Mouse (Mus musculus) kidney, adult 2 months (tissue): ENCODE results near the gene Tchp. TPM values are rescaled to one million over a fixed set of nuclear protein-coding genes. Genes with fewer than 3 reads are reported as not detected.

Experiments
- DNase-seq: peaks from one replicate; pipeline ENCODE4 v3.0.0; 2021
- H3K27ac ChIP-seq: fragments of 200-500 bp; 2 replicates; pipeline ENCODE4 v1.5.1; 2012; ENCODE audit warnings: low read depth, low read length, control low read depth, inconsistent platforms; ENCODE audit not compliant: insufficient read depth
- H3K27me3 ChIP-seq: fragments of 200-500 bp; replicated peaks from 2 replicates; pipeline ENCODE4 v1.6.1; 2012; ENCODE audit warnings: mild to moderate bottlenecking, moderate library complexity, low read length, inconsistent platforms; ENCODE audit not compliant: control insufficient read depth, insufficient read depth
- H3K36me3 ChIP-seq: fragments of 200-500 bp; 2 replicates; pipeline ENCODE4 v1.6.1; 2012; ENCODE audit warnings: mild to moderate bottlenecking, moderate library complexity, low read length, inconsistent platforms; ENCODE audit not compliant: control insufficient read depth, insufficient read depth
- H3K4me1 ChIP-seq: fragments of 200-500 bp; 2 replicates; pipeline ENCODE4 v1.6.1; 2011; ENCODE audit warnings: low read length; ENCODE audit not compliant: control insufficient read depth, insufficient read depth
- H3K4me3 ChIP-seq: fragments of 200-500 bp; 2 replicates; pipeline ENCODE4 v1.5.1; 2011; ENCODE audit warnings: mild to moderate bottlenecking, low read depth, low read length, control low read depth; ENCODE audit not compliant: insufficient read depth
- CTCF ChIP-seq: fragments of 200-500 bp; conservative IDR thresholded peaks from 2 replicates; pipeline ENCODE4 v1.5.1; 2011; ENCODE audit warnings: low read depth, mild to moderate bottlenecking, control low read depth, low read length, moderate library complexity, mixed read lengths; ENCODE audit not compliant: insufficient read depth, insufficient read length
- POLR2A ChIP-seq: fragments of 200-500 bp; IDR thresholded peaks from one replicate; pipeline ENCODE4 v1.6.1; 2011; ENCODE audit warnings: low read depth, low read length, control low read depth
- whole genome bisulfite sequencing: fragments of 180-500 bp; shearing (Covaris S2); methylation state at CpG from one replicate; pipeline ENCODE4 v1.1.7; 2018; 5-methylcytosine and 5-hydroxymethylcytosine counted together
- polyA plus RNA-seq: library from polyadenylated mRNA; depleted of rRNA; stranded (reverse); fragments of >200 nt; gene quantifications from 2 replicates; pipeline ENCODE4 v1.2.3, GENCODE M21; 2012

Gene Tchp
- polyA plus RNA-seq, 1 experiment: 11.4 TPM

- Histone ChIP-seq H3K27me3 (no peaks in the 10 kb centered on the region), H3K27ac (no peak overlapping the region), H3K4me1 (no peaks in the 10 kb centered on the region), H3K36me3 (peaks cover 4% of the 10 kb centered on the region), H3K4me3 (no peak overlapping the region)
- DNase-seq: no peak
- 71% methylated on average over 10 of the region's 10 CpGs for WGBS
- TF ChIP-seq POLR2A (no peak), CTCF (no peak)
These were observed 22.6 kb downstream of the Tchp start for GRCm38 (mm10) chr5:114730129-114730528.

- H3K27me3 ChIP-seq: no peaks in the 10 kb centered on the region
- H3K4me3 ChIP-seq: no peak overlapping the region
- DNase-seq: no peak
- no peak overlapping the region for H3K27ac ChIP-seq
- no peaks in the 10 kb centered on the region for H3K4me1 ChIP-seq
- peaks cover 4% of the 10 kb centered on the region for H3K36me3 ChIP-seq
- no peak for TF ChIP-seq POLR2A
- TF ChIP-seq CTCF: peak; percentile 44
- 61% methylated on average over 6 of the region's 6 CpGs for WGBS
These were observed 23.9 kb downstream of the Tchp start for GRCm38 (mm10) chr5:114731498-114731897.

GRCm38 (mm10) chr5:114731969-114732368 lies 24.4 kb downstream of the Tchp start:
- WGBS: 85% methylated on average over 15 of the region's 15 CpGs
- Histone ChIP-seq H3K27me3 (no peaks in the 10 kb centered on the region), H3K4me1 (no peaks in the 10 kb centered on the region), H3K36me3 (peaks cover 4% of the 10 kb centered on the region), H3K4me3 (no peak overlapping the region), H3K27ac (no peak overlapping the region)
- TF ChIP-seq CTCF (no peak), POLR2A (no peak)
- DNase-seq: no peak

GRCm38 (mm10) chr5:114733606-114734005 lies 26.0 kb downstream of the Tchp start:
- WGBS: 85% methylated on average over 15 of the region's 15 CpGs
- TF ChIP-seq CTCF: no peak
- TF ChIP-seq POLR2A: no peak
- no peak for DNase-seq
- Histone ChIP-seq H3K4me3 (no peak overlapping the region), H3K36me3 (peaks cover 4% of the 10 kb centered on the region), H3K27me3 (no peaks in the 10 kb centered on the region), H3K27ac (no peak overlapping the region), H3K4me1 (no peaks in the 10 kb centered on the region)

GRCm38 (mm10) chr5:114737090-114737887 lies 29.7 kb downstream of the Tchp start:
- DNase-seq: peak; percentile 32
- peaks cover 2% of the 10 kb centered on the region; the same call in 1 of the 2 replicates for H3K36me3 ChIP-seq
- TF ChIP-seq CTCF: no peak
- H3K27me3 ChIP-seq: no peaks in the 10 kb centered on the region
- H3K4me1 ChIP-seq: no peaks in the 10 kb centered on the region
- no peak overlapping the region for H3K4me3 ChIP-seq
- 63% methylated on average over 21 of the region's 21 CpGs for WGBS
- no peak overlapping the region for H3K27ac ChIP-seq

- TF ChIP-seq CTCF (no peak), POLR2A (no peak)
- 65% methylated on average over 12 of the region's 12 CpGs for WGBS
- Histone ChIP-seq H3K4me1 (no peaks in the 10 kb centered on the region), H3K27ac (no peak overlapping the region), H3K36me3 (peaks cover 2% of the 10 kb centered on the region; the same call in 1 of the 2 replicates), H3K27me3 (no peaks in the 10 kb centered on the region), H3K4me3 (no peak overlapping the region)
- DNase-seq: peak; percentile 77
These were observed 31.2 kb downstream of the Tchp start for GRCm38 (mm10) chr5:114738707-114739241.

- 34% methylated on average over 4 of the region's 4 CpGs for WGBS
- Histone ChIP-seq H3K4me1 (no peaks in the 10 kb centered on the region), H3K36me3 (peaks cover 2% of the 10 kb centered on the region), H3K4me3 (no peak overlapping the region), H3K27me3 (no peaks in the 10 kb centered on the region), H3K27ac (no peak overlapping the region)
- no peak for DNase-seq
- no peak for TF ChIP-seq CTCF
- no peak for TF ChIP-seq POLR2A
These were observed 33.0 kb downstream of the Tchp start for GRCm38 (mm10) chr5:114740595-114740994.
